Mouse (Mus musculus): ENCODE results near the gene Bckdha.

The Bckdha gene

DNA sequence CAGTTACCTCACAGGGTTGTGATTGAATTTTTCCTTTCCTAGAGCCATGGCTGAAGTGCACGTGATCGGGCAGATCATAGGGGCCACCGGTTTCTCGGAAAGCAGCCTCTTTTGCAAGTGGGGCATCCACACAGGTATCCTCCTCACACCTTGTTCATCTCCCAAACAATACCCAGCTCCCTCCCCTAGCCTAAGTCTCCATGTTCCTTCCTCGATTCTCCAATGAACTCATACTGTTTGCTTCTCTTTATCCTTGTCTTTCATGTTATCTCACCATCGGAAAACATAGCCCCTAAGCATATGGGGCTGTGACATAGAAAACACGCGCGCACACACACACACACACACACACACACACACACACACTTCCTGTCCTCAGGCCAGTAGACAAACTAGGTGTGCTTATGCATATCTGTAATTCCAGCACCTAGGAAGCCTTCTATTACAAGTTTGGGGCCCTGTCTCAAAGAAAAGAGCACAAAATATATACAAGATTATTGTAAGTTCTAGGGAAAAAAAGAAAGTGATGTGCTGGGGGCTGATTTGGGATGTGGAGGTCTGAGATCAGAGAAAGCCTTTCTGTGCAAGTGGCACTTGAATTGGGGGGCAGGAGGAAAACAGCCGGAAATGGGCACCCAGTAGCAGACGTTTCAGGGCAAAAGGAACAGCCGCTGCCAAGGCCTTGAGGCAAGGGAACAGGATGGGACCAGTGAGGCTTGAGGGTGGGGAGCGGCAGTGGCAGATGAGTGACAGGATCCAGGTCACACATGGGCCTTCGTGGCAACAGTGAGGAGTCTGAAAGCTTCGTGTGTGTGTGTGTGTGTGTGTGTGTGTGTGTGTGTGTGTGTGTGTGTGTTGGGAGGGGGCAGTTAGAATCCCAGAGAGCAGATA is 22.8 kb upstream of the Bckdha start:
- no peak for DNase-seq (ENCODE audit: low spot score)

DNA sequence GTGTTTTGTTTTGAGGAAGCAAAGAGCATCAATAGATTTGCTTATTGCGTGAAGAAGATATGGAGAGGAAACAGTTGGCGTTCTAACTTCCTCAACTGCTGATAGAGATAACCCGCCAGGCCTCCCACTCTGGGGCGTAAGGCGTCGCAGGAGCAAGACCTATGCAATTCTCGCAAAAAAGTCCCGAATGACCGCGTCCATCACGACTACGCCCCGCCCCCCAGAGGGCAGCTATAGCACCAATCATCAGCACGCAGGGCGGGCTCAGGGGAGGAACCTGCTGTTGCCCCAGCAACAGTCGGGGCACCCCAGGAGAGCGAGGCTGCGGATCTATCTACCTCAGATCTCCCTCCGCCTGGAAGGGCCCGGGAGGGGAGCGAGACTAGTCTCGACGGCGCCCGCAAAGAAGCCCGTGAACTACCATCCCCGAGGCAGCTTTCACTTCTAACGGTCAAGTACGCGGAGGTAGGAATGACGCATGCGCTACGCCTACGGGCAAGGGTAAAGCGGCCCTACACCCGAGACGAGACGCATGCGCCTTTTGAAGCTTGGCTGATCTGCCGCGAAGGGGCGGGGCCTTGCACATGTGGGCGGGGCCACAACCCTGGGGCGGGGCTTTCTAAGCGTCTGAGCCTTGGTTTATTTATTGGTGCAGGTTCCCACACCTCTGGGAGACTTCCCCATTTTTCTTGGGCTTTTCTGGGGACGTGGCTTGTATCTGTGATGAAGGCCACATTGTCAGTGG is 21.9 kb upstream of the Bckdha start, which contains the start of gene B9d2:
Gene B9d2 (plus strand): TSS at position 267 of the 745 bp plus-strand sequence.
- DNase-seq (ENCODE audit: low spot score) = peak; percentile 94

DNA sequence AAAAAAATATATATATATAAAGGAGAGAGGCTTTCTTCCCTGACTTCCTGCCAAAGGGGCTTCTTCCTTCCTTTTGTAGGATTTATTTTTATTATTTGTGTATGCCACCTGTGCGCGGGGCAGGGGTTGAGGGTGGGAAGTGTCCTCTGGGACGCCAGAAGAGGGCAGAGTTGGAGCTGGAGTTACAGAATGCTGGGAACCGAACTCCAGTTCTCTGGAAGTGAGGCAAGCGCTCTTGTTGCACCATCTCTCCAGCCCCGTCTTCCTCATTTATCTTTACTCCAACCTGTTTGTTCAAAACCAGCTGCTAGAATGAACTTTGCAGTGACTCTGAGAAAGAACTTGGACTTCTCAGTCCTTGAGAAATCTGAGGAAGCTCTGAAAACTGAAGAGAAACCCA is 21.2 kb upstream of the Bckdha start:
- DNase-seq (ENCODE audit: low spot score) = no peak

DNA sequence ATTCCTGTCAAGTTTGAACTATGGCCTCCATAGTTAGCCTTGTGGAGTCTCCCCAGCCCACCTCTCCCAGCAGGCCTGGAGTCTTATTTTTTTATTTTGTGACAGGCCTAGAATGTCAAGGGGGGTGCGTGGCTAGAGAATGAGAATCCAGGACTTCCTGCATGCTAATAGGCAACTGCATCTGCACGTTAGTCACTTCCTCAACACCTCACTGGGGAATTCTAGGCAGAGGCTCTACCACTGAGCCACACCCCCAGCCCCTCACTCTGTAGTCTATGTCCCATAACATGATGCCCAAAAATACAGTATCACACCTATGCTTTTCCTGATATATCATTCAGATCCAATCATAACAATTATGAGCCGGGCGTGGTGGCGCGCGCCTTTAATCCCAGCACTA is 18.2 kb upstream of the Bckdha start:
- DNase-seq (ENCODE audit: low spot score) = no peak

DNA sequence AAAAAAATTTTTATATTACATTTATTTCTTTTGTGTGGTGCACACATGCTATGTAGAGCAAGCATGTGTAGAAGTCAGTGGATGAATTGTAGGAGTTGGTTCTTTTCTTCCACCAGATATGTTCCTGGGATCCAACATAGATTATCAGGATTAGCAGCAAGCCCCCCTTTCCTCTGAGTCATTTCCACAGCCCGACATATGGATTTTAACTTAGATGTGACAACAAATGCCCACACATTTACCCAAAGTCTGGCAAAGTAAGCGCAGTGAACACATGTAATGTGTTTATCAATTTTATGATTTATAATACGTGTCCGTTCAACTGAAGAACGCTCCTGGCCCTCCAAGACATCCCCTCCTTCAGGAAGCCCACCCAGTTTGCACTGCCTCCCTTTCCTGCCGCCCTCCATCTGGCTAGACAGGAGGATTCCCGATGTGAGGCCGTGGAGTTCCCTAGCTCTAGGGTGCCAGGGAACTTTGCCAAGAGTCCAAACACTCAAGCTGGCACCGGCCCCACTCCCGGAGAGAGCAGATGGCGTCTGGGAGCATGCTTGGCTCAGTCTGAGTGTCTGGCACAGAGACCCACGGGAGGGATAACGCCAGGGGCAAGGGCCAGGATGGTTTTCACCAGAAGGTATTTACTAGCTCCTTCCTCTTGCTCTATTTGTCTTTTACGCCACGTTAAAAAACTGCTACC is 17.5 kb upstream of the Bckdha start:
- peak; percentile 77 for DNase-seq (ENCODE audit: low spot score)

DNA sequence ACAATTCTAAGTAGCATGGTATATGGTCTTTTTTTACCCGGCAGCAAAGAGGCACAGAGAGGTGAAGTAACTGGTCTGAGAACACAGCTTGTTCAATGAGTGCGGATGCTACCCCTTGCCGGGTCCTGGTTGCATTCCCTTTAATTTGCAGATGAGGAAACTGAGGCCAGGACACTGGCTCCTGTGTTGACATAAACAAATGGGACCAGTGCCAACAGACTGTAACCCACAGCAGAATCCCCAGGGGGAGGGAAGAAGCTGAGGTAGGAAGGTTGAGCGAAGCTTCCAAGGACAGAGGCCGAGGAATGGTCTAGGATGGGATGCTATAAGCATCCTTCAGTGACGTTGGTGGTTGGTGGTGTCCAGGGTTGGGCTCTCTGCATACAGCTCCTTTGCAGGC is 16.6 kb upstream of the Bckdha start:
- DNase-seq (ENCODE audit: low spot score) = no peak

DNA sequence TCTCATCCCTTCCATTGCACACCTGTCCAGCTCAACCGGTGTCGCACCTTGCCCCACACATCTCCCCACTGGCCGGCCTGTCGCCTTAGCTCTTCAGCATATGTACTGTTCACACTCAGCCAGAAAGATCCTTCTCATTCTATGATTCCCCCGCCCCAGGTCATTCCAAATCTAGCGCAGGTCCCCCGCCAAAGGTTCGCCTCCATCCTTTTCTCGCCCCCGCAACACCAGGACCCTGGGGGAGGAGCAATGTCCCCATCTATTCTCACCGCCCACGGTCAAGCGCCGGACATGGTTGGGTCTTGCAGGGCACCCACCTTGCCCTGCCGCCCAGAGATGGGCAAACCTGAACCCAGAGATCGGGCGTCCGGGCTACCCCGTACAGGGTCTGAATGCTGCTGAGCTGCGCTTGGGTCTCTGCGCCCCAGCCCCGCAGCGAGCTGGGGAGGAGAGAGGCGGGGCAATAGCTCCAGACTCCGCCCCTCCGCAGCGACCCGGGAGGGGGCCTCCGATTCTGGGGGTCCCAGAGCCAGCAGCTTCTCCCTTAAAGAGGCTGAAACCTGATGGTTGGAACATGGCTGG is 16.0 kb upstream of the Bckdha start, which contains the start of gene Tmem91:
Gene Tmem91 (minus strand): TSS at position 448 of the 582 bp plus-strand sequence.
- no peak for DNase-seq (ENCODE audit: low spot score)

DNA sequence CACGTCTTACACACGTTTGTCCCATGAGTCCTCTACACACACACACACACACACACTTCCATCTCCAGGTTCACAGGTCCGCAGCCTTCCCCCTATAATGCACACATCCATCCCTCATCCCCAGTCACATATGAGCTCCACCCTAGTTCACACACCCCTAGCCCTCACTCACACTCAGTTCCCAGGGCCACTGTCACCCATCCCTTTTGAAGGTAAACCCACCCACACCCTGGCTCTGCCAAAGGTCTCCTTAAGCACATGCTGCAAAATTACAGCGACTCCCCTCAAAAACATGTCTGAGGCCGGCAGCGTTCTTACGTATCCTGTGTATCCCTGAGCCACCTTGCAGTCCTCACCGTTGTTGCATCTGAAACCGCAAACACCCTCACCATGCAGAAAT is 15.5 kb upstream of the Bckdha start:
- DNase-seq (ENCODE audit: low spot score) = no peak

DNA sequence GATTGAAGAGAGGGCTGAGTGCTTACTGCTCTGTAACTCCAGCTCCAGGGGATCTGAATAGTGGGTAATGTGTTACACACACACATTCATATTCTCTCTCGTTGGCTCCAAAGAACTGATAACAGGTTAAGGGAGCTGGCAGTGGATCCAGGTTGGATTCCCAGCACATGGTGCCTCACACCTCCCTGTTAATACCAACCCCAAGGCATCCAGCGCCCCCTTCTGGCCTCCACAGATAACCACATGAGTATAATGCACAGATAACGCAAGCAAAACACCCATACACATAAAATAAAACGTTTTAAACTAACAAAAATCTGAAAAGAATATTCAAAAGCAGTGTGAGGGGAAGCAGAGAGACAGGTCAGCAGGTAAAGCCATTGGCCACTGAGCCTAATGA is 13.7 kb upstream of the Bckdha start:
- DNase-seq (ENCODE audit: low spot score) = no peak

DNA sequence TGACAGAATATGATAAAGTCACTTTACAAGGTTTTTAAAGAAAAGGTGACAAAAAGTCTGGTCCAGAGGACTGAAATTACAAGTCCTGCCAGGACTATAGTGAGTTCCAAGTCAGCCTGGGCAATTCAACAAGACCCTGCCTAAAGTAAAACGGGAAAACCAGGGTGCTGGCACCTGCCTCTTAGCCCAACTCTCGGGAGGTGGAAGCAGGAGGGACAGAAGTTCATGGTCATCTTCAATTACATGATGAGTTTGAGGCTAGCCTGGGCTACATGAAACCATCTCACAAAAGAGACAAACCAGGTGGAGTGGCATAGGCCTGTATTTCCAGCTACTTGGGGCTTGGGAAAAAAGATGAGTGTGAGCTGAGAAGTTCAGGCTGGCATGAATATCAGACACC is 12.9 kb upstream of the Bckdha start:
- DNase-seq (ENCODE audit: low spot score) = no peak

DNA sequence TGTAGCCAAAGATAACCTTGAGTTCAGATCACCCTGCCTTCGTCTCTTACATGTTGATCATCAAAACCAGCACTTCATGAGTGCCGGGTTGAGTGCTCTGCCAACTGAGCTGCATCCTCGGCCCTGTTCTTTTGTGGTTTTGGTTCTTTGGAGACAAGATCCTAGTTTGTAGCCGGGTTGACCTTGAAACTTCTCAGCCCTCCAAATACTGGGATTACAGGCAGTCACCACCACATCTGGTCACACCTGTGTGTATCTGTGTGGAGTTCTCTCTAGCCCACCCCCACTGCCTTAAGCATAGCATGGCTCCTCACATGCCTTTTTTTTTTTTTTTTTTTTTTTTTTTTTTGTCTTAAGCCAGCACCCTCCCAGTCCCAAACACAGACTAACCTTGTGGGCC is 11.3 kb upstream of the Bckdha start:
- no peak for DNase-seq (ENCODE audit: low spot score)

DNA sequence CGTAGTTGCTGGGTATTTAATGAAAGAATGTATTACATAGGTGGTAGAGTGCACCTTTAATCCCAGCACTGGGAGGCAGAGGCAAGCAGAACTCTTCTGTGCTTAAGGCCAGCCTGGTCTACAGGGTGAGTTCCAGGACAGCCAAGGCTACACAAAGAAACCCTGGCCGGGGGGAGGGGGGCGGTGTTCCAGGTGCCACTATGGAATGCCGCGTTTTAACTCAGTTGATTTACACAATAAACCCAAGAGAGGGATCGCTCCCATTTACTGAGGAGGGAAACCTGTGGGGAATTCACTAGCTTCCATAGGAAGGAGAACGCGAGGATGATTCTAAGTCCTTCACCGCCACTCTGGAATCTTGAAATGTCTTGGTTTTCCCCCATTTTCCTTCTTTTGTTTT is 10.8 kb upstream of the Bckdha start:
- DNase-seq (ENCODE audit: low spot score) = no peak

DNA sequence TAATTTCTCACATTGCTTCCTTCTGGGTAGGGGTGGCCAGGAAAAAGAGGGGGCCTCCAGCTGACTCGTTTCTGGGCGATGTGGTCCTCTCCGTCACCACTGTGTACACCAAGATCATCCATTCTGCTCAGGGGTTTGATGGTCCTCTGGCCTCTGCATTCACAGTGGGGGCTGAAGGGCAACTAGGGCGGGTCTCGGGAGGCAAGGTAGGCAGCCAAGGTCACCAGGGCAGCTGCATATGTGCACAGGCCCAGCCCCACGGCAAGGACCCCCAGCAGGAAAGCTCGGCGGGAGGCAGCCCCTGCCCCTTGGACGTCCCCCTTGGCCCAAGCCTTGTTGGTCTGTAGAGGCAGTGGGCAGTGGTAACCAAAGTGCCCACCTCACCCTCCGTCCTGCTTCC is 10.4 kb upstream of the Bckdha start:
- DNase-seq (ENCODE audit: low spot score) = no peak

DNA sequence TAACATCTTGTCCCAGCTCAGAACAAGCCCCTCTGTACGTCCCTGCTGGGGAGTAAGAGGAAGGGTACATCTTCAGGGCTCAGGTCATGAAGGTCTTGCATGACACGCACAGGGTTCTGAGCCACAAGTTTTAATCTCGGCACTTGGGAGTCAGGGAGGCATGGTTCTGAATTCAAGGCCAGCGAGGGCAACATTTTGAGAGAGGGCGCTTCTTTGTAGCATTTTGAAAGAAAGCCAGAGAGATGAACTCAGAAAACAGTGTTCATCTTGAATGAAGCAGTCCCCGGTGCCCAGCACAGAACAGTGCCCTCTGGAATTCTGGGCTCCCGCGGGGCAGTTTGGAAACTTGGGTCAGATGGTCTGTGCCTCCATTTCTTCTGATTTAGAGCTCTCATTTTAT is 7.6 kb upstream of the Bckdha start:
- DNase-seq (ENCODE audit: low spot score) = no peak

DNA sequence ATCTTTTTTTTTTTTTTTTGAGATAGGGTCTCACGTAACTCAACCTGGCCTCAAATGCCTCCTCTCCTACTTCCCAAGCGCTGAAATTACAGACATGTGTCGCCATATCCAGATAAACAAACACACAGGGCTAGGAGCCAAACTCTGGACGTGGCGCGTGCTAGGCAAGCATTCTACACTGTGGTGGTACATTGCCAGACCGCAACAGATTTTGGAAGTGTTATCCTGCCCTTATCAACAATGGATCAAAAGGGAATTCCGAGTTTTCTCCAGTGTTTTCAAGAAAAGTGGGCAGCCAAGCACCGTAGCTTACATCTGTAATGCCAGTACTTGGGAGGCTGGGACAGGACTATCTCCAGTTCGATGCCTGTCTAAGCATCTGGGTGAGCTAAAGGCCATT is 996 bp downstream of the Bckdha start:
- no peak for DNase-seq (ENCODE audit: low spot score)

DNA sequence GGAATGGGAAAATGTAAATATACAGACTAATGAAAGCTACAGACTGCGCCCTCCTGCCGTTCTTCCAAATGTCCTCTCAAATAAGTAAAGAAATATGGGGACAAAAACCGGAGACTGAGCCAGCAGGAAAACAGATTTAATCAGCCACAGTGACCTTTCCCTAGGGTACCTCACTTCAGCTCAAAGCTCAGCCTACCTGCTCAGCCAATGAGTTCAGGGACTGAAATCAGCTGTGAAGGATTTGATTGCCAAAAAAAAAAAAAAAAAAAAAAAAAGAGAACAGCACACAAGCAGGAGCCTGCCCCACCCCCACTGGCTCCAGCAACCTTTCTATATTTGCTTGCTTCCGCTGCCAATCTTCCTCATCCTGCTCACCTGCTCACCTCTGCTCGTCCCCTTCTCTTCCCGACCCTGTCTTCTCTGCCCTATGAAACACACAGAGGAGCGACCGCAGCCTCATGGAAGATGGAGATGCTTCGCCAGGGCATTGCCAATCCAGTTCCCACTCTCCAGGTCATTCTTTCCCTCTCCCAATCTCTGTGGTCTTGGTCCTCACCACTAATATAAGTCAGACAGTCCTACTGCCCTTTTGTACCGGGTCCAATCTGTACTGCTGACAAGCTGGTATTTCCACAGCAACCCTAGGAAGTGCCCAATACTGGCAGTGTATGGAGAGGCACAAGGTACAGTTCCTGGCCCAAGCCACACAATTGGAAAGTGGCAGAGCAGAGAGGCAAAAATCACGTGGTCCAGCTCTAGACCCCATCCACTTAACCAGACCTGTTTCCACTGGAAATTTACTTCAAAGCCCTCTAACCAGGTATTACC is 3.0 kb downstream of the Bckdha start:
- DNase-seq (ENCODE audit: low spot score) = no peak

DNA sequence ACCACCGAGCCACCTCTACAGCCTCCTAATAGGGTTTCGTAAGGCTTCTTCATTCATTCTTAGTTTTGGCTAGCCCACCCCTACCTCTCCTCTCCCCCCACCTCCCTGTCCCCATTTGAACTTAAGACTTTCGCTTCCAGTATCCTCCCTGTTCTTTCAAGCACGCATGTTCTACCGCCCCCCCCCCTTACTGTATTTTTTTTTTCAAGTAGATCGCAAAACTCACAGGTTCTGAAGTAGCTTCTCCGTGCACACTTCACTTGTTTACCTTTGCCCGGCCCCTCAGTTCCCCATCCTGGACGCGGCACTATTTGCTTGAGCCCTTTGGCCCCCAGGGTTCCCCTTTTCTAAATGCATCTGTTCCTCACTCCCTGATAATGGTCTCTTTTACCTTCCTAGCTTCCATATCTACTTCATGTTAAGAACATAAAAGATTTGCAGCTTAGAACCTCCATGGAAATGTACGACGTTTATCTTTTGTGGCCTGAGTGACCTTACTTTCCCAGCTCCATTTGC is 6.5 kb downstream of the Bckdha start:
- DNase-seq (ENCODE audit: low spot score) = no peak

DNA sequence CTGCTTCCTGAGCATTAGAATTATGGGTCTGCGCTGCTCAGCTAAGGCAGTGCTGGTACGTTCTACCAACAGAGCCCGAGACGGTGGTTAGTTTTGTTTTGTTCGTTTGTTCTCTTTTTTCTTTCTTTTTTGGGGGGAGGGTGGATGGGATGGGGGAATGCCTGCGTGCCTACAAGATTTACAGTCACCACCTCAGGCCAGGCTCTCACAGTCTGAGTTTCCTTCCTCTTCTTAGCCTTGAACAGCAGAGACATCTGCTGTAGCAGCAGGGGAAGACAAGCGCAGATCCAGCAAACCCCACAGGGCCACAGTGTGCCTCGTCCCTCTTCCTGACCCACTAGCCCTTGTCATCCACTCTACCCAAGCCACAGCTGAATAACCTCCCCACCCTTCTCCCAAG is 7.5 kb downstream of the Bckdha start:
- DNase-seq (ENCODE audit: low spot score) = no peak

DNA sequence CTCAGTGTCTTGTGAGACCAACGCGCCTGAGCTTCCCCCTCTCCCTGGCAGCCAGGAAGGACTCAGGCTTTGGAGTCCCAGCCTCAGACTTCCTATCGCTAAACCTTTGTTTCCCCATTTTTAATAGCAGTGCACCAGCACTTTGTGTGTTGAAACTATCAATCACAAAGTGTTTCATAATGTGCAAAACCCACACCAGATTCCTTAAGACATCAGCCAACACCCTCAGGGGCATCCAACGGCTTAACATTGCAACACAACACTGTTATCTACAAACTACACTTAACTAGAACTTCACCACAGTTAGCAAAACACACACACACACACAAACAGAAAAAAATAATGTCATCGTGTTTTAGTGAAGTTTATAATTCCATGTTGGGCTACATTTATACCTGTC is 8.9 kb downstream of the Bckdha start:
- DNase-seq (ENCODE audit: low spot score) = no peak

DNA sequence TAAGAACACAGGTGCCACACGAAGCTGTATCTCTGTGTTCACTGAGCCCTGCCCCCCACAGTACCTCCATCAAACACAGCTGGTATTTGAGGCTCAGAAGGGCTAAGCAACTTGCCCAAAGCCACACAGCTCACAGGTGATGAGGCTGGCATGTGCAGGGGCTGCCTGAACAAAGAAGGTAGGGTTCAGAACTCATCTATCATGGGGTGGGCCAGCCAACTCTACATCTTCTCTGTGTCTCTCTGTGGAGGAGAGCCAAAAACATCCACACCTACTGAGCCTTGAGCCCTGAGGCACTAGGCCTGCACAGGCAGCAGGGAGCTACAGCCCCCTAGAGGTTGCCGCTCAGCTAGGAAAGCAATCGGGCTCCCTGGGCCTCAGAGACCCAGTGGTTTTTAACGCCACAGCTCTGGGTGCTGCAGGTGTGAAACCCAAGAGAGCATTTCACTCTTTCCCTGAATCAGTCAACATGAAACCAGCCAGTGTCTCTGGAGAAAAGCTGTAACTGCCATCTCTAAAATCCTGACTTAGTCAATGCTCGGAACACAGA is 11.1 kb downstream of the Bckdha start:
- DNase-seq (ENCODE audit: low spot score) = no peak

DNA sequence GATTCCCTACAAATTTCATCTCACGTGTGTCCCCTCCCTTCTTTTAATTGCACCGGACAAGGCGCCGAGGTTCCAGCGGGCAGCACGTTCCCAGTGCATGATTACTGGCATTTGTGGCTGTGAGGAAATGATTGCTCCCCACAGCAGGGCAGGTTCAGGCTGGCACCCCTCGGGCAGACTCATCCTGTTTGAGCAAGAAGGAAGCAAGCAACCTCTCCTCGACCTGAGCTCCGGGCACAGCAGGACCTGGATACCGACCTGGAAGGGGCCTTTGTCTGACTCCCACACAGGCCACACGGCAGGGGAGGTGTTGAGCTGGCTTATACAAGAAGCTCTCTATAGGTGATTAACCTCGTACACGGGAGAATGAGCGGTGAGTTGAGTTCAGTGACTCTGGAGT is 13.7 kb downstream of the Bckdha start:
- DNase-seq (ENCODE audit: low spot score) = no peak

Measured in ovary, postnatal 36 days (tissue).